Mouse (Mus musculus): ENCODE measurements around the gene Med13.

Med13 gene

DNA sequence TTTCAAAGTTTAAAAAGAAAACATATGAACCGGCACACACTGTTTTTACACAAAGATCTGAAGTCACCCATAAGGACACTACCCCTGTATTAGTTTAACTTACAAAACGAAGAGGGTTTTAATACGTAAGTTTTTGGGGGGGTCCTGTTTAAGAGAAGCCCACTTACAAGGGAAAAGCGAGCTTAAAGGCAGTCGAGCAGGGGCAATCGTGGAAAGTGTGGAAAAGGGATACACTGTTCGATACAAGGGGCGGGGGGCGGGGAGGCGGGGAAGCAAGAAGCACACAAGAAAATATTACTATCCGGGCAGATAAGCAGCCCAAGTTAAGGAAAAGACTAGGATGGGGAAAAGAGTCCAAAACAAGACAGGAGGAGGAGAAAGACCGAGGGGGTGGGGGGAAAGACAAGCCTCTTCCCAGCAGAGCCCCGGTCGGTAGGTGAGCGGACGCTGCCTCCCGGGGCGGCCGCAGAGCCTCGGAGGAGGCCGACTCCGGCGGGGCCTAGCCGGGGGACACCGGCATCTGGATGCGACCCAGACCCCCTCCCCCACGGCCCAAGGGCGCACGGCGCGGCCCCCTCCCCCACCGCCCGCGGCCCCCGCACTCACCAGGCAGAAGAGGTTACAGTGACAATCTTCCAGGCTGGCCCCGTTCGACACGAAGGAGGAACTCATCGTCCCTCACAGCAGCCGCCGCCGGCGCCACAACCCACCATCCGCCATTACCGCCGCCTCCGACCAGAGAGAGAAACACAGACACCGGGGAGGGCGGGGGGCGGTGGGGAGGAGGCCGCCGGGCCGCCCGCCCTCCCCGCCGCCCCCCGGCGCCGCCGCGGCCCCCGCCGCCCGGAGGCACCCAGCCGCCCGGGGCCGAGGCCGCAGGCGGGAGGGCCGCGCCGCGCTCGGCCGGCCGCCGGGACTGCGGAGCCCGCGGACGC lies at the start of gene Med13:
Med13 (minus strand) TSS at position 749 of the 935 bp plus-strand sequence.
- in situ Hi-C loops (cut with MboI; ENCODE audit: low sequenced_read_pairs), result no loop called here

- in situ Hi-C loops (cut with MboI; ENCODE audit: low sequenced_read_pairs), result no loop called here
These were observed 47.2 kb upstream of the Med13 start for GRCm38 (mm10) chr11:86404590-86404989.

DNA sequence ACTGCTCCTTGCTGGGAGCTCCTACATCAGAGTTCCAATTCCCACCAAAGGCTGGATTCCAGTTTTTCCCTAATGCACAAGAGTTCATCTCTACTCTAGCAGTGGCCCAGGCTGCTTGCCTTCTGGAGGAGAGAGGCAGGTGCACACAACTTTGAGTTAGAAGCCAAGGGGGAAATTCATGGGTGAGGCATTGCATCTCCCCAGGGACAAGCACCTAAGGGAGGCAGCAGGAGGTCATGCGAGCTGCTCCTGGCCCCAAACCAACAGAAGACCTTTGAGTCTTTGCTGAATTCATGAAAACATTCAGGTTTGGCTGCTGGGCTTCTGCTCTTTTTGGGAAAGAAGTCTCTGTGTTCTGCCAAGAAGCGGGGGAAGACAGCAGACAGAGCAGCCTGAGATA lies 46.4 kb upstream of the Med13 start:
- in situ Hi-C loops (cut with MboI; ENCODE audit: low sequenced_read_pairs), result no loop called here

DNA sequence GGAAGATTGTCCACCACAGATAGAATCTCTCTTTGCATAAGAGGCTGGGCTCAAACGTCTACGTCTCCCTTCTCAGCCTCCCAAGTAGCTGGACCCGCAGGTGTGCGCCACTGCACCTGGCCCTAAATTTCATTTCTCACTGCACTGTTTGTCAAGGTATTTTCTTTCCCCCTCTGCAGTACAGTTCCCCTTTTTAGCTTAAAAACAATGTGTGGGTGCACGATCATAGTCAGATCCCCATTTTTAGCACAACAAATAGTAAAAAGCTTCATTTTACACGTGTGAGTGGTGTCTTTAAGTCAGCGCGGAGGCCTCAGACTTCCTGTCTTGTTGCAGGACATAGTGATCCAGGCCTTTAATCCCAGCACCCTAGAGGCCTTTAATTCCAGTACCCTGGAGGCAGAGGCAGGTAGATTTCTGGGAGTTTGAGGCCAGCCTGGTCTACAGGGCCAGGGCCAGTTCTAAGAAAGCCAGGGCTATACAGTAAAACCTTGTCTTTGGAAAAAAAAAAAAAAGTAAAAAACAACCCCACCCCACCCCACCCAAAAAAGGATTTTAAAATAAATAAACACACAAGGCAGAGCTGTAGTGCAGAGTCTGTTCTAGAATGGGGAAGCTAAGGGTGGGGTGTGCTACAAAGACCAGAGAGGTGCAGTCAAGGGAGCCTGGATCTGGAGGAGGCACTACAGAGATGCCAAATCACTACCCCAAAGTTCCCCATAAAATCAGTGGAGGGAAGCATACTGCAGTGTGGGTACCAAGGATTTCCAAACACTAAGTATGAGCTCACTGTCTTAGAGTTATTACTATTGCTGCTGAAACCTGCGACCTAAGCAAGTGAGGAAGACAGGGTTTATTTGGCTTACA lies 42.1 kb upstream of the Med13 start:
- in situ Hi-C loops (cut with MboI; ENCODE audit: low sequenced_read_pairs), result no loop called here

GRCm38 (mm10) chr11:86396950-86397594 lies 39.7 kb upstream of the Med13 start:
- in situ Hi-C loops (cut with MboI; ENCODE audit: low sequenced_read_pairs), result no loop called here

- in situ Hi-C loops (cut with MboI; ENCODE audit: low sequenced_read_pairs), result no loop called here
These were observed 39.1 kb upstream of the Med13 start for GRCm38 (mm10) chr11:86396518-86396917.

DNA sequence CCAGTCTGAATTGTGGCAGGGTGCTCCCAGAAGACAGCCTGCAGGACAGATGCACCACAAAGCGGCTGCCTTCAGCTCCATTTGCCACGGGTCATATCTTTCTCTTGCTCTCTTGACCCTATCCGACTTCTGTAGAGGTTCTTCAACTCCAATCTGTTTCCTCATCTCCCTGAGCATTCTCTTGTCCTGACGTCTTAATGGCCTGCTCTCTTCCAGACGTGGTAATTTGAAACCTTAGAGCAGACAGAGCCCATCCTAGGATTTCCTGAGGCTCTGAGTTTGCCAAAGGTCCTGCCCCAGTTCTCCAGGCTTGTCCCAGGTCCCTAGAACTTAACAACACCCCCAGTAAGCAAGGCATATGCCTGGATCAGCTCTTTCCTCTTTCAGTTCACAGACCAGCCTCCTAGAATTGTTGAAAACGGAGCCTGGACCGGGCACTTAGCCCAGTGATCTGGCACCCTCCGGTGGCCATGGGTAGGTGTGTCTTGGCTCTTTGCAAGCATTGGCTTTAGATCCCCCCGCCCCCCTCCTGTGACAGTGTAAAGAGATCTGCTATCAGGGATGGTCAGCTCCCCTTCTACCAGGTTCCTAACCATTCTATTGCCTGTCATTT lies 38.2 kb upstream of the Med13 start:
- in situ Hi-C loops (cut with MboI; ENCODE audit: low sequenced_read_pairs), result no loop called here

DNA sequence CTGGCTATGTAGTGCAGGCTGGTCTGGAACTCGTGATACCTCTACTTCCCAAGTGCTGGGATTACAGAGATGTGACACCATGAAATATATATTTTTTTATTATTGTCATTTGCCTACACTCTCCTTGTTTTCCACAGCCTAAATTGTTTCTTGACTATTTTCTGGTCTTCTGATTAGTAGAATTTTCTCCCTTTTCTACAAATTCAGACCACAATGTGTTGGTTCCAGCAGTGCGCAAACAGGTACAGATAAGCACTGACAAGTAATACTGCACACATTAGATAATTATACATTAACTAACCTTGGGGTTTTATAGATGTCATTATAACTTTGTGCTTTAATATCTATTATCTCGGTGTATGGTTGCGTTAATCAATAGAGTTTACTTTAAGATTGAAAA lies 37.7 kb upstream of the Med13 start:
- in situ Hi-C loops (cut with MboI; ENCODE audit: low sequenced_read_pairs), result no loop called here

GRCm38 (mm10) chr11:86391687-86392086 lies 34.3 kb upstream of the Med13 start:
- in situ Hi-C loops (cut with MboI; ENCODE audit: low sequenced_read_pairs), result no loop called here

GRCm38 (mm10) chr11:86390308-86390707 lies 32.9 kb upstream of the Med13 start:
- in situ Hi-C loops (cut with MboI; ENCODE audit: low sequenced_read_pairs), result no loop called here

DNA sequence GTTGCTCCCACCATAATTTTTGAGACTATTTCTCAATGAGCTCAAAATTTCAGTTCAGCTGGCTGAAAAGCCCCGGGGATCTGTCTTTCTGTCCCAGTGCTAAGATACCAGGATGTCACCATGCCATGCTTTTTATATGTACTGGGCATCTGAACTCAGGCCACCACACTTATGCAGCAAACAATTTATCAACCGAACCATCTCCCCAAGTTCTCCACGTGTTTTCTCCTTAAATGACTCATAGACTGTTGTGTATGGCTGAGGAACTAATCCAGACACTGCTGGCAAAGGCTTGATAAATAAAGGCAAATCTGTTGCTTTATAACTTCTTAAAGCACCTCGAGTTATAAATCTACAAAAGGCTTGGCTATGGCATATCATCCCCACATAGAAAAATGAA lies 32.1 kb upstream of the Med13 start:
- in situ Hi-C loops (cut with MboI; ENCODE audit: low sequenced_read_pairs), result no loop called here

- in situ Hi-C loops (cut with MboI; ENCODE audit: low sequenced_read_pairs), result no loop called here
These were observed 31.5 kb upstream of the Med13 start for GRCm38 (mm10) chr11:86388821-86389480.

DNA sequence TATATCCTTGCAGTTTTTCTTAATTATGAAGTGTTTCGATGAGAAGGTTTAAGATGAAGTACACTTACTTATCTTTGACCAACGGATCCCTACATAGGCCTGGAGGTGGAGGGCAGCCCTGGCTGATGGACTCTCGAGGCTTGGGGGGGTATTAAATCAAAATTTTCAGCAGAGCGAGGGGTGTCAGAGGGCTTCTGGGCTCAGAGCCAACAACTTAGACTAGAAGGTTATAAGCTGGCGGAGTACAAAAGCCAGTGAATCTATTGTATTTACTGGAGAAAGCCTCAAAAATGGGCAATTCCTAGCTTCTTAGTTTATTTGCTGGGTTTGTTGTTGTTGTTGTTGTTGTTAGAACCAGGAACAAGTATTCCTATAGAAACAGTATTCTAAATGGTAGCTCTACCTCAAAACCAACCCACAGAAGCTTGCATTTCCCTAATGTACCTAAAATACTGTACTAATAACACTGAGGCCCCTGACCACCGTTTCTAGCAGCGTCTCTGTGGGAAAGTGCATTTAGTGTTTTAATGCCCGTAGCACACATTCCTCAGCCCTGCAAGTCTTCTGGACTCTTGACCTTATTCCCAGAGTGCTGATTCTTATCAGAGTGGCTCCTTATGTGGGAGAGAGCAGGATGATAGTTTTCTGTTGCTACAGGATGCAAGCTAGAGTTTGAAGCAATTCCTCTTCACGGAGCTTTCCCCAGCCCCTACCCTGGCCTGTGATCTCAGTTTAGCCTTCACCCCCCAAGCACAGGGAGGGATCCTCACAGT lies 29.9 kb upstream of the Med13 start:
- in situ Hi-C loops (cut with MboI; ENCODE audit: low sequenced_read_pairs), result no loop called here

DNA sequence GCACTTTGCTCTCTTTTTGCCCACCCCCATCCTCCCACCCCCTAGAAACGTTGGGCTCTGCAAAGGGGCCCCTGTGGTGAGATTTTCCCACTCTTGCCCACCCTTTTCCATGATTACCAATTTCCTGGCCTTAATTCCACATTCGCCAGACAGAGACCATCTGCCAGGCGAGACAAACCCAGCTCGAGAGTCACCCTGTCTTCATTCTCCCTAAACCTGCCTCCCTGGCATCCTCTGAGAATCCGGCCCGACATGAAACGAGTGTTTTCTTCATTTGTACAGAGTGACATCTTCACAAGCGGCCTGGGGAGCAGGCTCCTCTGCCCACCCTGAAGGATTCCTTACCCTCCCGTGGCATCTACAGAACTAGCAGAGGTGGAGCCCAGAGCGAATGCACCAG lies 29.2 kb upstream of the Med13 start:
- in situ Hi-C loops (cut with MboI; ENCODE audit: low sequenced_read_pairs), result no loop called here

DNA sequence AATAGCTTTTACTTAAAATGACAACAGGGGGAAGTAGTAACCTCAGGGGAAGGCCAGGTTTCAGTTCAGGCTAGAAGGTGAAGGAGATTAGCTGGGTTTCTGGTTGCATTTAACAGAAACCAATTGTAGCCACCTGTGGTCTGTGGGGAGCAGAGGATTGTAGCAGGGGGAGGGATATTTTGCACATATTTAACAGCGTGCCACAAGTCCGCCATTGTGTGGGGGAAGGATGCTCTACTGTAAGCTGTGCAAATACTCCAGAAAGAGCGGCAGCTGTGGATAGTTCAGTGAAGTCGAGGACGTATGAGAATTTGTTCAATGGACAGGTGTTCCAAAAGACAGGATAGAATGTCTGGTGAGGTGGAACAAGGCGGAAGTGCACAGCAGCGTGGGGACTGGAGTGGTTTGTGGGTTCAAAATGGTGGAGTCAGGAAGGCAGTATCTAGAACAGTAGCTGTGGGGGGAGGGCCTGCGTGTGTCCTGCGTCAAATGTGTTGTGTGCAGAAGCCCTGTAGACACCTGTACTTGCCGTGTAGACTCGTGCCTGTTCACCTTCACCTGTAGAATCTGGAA lies 28.4 kb upstream of the Med13 start:
- in situ Hi-C loops (cut with MboI; ENCODE audit: low sequenced_read_pairs), result no loop called here

GRCm38 (mm10) chr11:86384141-86384540 lies 26.7 kb upstream of the Med13 start:
- in situ Hi-C loops (cut with MboI; ENCODE audit: low sequenced_read_pairs), result no loop called here

DNA sequence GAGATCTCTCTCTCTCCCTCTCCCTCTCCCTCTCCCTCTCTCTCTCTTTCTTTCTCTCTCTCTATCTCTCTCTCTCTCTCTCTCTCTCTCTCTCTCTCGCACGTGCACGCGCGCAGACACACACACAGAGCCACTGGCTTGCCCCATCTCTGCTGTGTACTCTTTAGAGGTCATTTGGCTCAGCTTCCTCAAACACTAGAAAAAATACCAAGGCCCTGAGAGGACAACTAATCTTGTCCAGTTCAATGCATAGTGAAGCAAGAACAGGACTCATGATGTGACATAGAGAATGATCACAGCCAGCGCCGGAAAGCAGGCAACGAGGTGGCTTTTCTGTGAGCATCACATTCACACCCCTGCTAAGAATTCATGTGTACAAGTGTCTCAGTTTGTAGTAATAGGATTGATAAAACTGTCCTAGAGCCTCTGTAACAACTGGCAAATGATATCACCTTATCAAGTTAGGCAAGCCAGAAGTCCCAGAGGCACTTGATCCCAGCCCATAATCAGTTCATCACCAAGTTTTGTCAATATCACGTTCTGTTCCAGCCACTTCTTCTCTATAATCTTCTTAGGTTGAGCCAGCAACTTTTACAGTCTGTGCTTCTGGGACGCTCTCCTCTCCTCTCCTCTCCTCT lies 25.2 kb upstream of the Med13 start:
- in situ Hi-C loops (cut with MboI; ENCODE audit: low sequenced_read_pairs), result no loop called here

DNA sequence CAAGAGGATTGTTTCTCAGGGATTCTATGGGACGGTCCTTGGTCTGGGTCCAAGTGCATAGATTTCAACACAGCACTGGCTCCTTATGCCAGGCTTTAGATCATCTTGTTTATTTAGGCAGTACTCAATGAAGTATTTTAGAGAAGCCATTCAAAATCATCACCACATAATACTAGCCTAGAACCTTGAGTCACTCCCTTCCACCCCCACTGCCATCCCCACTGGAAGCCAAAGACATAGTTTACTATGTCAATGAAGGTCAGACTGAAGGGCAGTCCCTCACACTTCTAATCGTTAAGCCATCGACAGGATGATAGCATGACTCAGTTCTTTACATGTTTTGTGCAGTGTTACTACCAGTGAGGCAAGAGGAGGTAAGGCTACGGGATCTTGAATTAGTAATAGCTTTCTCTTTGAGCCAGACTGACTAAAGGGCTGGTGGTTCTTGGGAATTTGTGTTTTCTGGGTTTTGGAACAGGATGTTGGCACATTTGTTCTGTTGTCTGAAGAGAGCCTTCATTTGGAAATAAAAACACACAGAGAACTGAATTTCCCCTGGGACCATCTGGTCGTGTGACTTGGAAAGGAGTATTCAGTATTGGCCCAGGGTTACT lies 24.2 kb upstream of the Med13 start:
- in situ Hi-C loops (cut with MboI; ENCODE audit: low sequenced_read_pairs), result no loop called here

Data from CH12F3 (cell line).